Mouse (Mus musculus): Measurements from ENCODE around the gene Gm30191. TPM values are rescaled to one million over a fixed set of nuclear protein-coding genes. Genes with fewer than 3 reads are reported as not detected.
"Not testable (repeated sequence)": the region's sequence is repeated elsewhere in the genome, so short reads cannot be mapped to it uniquely, and the experiment has no call there.

The Gm30191 gene
- polyA plus RNA-seq, 1 experiment from 2014 or later: not detected

DNA sequence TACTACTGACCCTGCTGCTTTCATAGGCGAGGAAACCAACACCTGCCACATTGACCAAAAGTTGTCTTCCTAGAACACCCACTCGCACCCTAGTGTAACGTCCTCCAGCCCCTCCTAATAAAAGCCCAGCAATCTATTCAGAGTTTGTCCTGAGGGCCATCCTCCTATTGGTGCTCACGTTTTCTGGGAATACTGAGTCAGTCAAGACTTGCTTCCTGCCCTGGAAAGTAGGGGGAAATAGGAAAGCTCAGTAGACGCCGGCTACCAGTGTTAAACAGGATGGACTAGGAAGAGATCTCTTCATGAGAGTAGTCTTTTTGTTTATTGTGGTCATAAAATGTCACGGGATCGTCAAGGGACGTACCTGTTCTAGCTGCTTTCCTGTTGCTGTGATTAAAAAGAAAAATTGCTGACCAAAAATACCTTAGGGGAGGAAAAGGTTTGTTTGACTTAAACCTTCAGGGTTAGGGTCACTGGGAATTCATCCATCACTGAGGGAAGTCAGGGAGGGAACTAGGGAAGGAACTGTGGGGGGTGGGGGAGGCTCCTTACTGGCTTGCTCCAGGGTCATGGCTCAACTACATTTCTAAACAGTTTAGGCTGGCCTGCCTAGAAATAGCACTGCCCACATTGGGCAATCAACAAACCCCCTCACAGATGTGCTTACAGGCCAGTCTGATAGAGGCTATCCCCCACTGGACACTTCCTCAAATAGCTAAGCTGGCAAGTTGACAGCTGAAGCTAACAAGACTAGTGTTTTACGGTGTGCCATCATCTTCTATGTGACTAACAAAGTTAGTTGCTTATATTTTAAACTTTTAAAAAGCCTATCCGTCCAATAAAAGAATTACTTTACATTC lies 41.9 kb downstream of the Gm30191 start:
- Histone ChIP-seq H3K27ac (ENCODE audit: low read depth, low read length) (peak overlapping the region; percentile 100), H3K4me2 (ENCODE audit: low read depth, low read length) (peak overlapping the region; percentile 92), H3K36me3 (ENCODE audit: control insufficient read depth, insufficient read depth, low read length) (0 out of 2 replicates have a peak, but pooled peaks cover 5% of the 10 kb centered on the region), H3K27me3 (ENCODE audit: control insufficient read depth, insufficient read depth, low read length) (no peaks in the 10 kb centered on the region), H3K9me3 (ENCODE audit: control insufficient read depth, low read length) (no peaks in the 10 kb centered on the region), H3K4me3 (ENCODE audit: low read depth, low read length) (peak overlapping the region; percentile 99), H3K4me1 (ENCODE audit: control insufficient read depth, insufficient read depth, low read length) (peaks cover 19% of the 10 kb centered on the region), H3K9ac (replicated peaks; ENCODE audit: low read depth, low read length) (peak overlapping the region; percentile 97)
- ATAC-seq (ENCODE audit: low read depth): no peak
- 26% methylated on average over 11 of the region's 11 CpGs for WGBS

DNA sequence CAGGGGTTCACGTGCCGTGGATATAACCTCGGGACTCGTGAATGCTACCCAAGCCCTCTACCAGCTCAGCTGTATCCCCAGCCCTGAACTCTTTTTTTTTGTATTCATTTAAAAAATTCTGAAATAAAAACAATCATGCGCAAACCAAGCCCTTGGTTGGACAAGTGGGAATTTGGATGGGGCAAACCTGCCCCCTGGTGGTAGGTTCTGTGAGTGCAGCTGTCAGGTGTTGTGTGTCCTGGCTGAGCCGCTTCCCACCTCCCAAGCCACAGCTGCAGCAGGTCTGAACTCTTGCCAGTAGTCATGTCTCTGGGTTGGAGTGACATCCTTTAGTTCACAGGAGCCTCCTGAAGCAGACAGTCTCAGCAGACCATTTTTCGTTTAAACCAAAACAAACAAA lies 45.3 kb downstream of the Gm30191 start:
- H3K4me2 ChIP-seq (ENCODE audit: low read depth, low read length): no peak overlapping the region
- H3K27me3 ChIP-seq (ENCODE audit: control insufficient read depth, insufficient read depth, low read length): no peaks in the 10 kb centered on the region
- no peak overlapping the region for H3K4me3 ChIP-seq (ENCODE audit: low read depth, low read length)
- no peak overlapping the region for H3K27ac ChIP-seq (ENCODE audit: low read depth, low read length)
- no peak for ATAC-seq (ENCODE audit: low read depth)
- no peaks in the 10 kb centered on the region for H3K36me3 ChIP-seq (ENCODE audit: control insufficient read depth, insufficient read depth, low read length)
- peaks cover 9% of the 10 kb centered on the region for H3K4me1 ChIP-seq (ENCODE audit: control insufficient read depth, insufficient read depth, low read length)
- no peak overlapping the region for H3K9ac ChIP-seq (replicated peaks; ENCODE audit: low read depth, low read length)
- 24% methylated on average over 7 of the region's 7 CpGs for WGBS
- no peaks in the 10 kb centered on the region for H3K9me3 ChIP-seq (ENCODE audit: control insufficient read depth, low read length)

DNA sequence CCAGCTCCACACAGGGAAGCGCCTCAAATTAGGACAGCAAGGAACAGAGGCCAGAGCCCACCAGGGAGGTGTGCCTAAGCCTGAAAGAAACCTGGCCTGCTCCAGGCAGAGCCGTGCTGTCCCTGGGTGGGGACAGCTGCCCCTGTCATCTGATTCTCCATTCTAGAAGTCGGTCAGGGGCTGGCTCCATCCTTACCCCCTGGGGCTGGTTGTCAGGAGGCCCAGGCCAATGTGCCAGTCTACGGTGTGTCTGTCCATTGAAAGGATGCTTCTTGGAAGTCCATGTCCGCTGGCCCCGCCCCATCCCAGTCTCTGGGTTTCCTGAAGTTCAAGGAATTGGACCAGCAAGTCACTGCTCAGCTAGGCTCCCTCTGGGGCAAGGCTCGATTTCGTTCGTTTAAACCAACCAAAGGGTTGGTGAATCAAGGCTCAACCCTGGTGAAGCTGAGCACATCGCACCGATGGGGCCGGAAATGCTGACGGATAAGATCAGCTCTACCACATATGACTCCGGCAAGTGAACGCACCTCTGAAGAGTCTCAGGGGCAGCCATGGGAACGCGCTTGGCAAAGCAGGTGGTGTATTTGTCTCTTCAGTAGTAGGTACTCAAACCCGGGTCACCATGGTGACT lies 46.4 kb downstream of the Gm30191 start:
- ATAC-seq (ENCODE audit: low read depth): no peak
- no peak overlapping the region for H3K9ac ChIP-seq (replicated peaks; ENCODE audit: low read depth, low read length)
- WGBS: 74% methylated on average over 18 of the region's 18 CpGs
- no peaks in the 10 kb centered on the region for H3K36me3 ChIP-seq (ENCODE audit: control insufficient read depth, insufficient read depth, low read length)
- H3K4me2 ChIP-seq (ENCODE audit: low read depth, low read length): no peak overlapping the region
- no peak overlapping the region for H3K27ac ChIP-seq (ENCODE audit: low read depth, low read length)
- no peaks in the 10 kb centered on the region for H3K9me3 ChIP-seq (ENCODE audit: control insufficient read depth, low read length)
- H3K27me3 ChIP-seq (ENCODE audit: control insufficient read depth, insufficient read depth, low read length): no peaks in the 10 kb centered on the region
- H3K4me3 ChIP-seq (ENCODE audit: low read depth, low read length): no peak overlapping the region
- H3K4me1 ChIP-seq (ENCODE audit: control insufficient read depth, insufficient read depth, low read length): peaks cover 7% of the 10 kb centered on the region

DNA sequence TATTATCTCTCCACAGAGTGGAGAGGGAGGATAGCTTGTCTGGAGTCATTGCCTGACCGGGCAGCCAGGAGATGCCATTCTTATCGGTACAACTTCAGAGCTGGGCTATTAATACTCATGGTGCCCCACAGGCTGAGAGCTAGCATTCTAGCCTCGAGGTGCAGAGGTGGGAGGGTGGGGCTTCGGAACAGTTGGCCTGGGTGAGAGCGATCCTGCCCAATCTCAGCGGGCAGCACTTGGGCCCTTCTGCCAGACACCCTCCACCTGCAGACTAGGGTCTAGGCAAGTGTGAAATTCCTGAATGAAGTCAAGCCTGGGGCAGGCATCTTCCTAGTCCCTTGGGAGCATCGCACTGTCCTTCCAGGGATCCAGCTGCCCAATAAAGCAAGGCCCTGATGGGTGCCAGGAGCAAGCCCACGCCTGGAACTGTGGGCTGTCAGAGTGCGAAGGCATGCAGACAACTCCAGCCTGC lies 47.0 kb downstream of the Gm30191 start:
- 66% methylated on average over 9 of the region's 9 CpGs for WGBS
- no peaks in the 10 kb centered on the region for H3K9me3 ChIP-seq (ENCODE audit: control insufficient read depth, low read length)
- no peak overlapping the region for H3K4me3 ChIP-seq (ENCODE audit: low read depth, low read length)
- no peaks in the 10 kb centered on the region for H3K27me3 ChIP-seq (ENCODE audit: control insufficient read depth, insufficient read depth, low read length)
- H3K9ac ChIP-seq (replicated peaks; ENCODE audit: low read depth, low read length): no peak overlapping the region
- no peak for ATAC-seq (ENCODE audit: low read depth)
- no peak overlapping the region for H3K4me2 ChIP-seq (ENCODE audit: low read depth, low read length)
- no peak overlapping the region for H3K27ac ChIP-seq (ENCODE audit: low read depth, low read length)
- H3K4me1 ChIP-seq (ENCODE audit: control insufficient read depth, insufficient read depth, low read length): peaks cover 3% of the 10 kb centered on the region; the same call in 1 of the 2 replicates
- H3K36me3 ChIP-seq (ENCODE audit: control insufficient read depth, insufficient read depth, low read length): no peaks in the 10 kb centered on the region

DNA sequence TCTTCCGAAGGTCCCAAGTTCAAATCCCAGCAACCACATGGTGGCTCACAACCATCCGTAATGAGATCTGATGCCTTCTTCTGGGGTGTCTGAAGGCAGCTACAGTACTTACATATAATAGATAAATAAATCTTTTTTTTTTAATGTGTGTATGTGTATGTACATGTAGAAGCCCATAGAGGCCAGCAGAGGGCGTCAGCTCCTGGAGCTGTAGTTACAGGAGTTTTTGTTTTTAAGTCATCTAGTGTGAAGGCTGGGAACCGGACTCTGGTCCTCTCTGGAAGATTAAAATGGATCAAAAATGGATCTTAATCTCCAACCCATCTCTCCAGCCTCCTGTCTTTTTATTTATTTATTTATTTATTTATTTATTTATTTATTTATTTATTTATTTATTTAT lies 49.4 kb downstream of the Gm30191 start:
- not testable (repeated sequence) for H3K4me2 ChIP-seq (ENCODE audit: low read depth, low read length); H3K4me3 ChIP-seq (ENCODE audit: low read depth, low read length); H3K4me1 ChIP-seq (ENCODE audit: control insufficient read depth, insufficient read depth, low read length); ATAC-seq (ENCODE audit: low read depth); H3K27me3 ChIP-seq (ENCODE audit: control insufficient read depth, insufficient read depth, low read length); H3K9me3 ChIP-seq (ENCODE audit: control insufficient read depth, low read length); H3K27ac ChIP-seq (ENCODE audit: low read depth, low read length); H3K9ac ChIP-seq (replicated peaks; ENCODE audit: low read depth, low read length); H3K36me3 ChIP-seq (ENCODE audit: control insufficient read depth, insufficient read depth, low read length)
- 83% methylated on average over 4 of the region's 4 CpGs for WGBS

DNA sequence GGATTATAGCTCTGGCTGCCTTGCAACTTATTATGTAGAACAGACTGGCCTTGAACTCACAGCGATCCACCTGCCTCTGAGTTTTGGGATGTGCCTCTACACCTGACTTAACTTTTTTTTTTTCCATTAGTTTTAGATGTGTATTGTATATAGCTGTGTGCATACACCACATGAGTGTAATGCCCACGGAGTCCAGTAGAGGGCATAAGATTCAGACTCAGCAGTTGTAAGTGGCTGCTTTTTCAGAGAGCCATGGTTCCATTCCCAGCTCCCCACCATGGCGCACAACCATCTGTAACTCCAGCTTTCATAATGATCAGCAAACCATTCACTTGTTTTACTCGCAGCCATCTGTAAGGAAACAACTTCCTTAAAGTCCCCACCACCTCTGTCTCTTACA lies 49.8 kb downstream of the Gm30191 start:
- no peak overlapping the region for H3K4me2 ChIP-seq (ENCODE audit: low read depth, low read length)
- H3K9ac ChIP-seq (replicated peaks; ENCODE audit: low read depth, low read length): no peak overlapping the region
- H3K9me3 ChIP-seq (ENCODE audit: control insufficient read depth, low read length): no peaks in the 10 kb centered on the region
- H3K4me1 ChIP-seq (ENCODE audit: control insufficient read depth, insufficient read depth, low read length): no peaks in the 10 kb centered on the region
- no peaks in the 10 kb centered on the region for H3K27me3 ChIP-seq (ENCODE audit: control insufficient read depth, insufficient read depth, low read length)
- H3K4me3 ChIP-seq (ENCODE audit: low read depth, low read length): no peak overlapping the region
- no peaks in the 10 kb centered on the region for H3K36me3 ChIP-seq (ENCODE audit: control insufficient read depth, insufficient read depth, low read length)
- no peak for ATAC-seq (ENCODE audit: low read depth)
- 85% methylated on average over 4 of the region's 4 CpGs for WGBS
- H3K27ac ChIP-seq (ENCODE audit: low read depth, low read length): no peak overlapping the region

DNA sequence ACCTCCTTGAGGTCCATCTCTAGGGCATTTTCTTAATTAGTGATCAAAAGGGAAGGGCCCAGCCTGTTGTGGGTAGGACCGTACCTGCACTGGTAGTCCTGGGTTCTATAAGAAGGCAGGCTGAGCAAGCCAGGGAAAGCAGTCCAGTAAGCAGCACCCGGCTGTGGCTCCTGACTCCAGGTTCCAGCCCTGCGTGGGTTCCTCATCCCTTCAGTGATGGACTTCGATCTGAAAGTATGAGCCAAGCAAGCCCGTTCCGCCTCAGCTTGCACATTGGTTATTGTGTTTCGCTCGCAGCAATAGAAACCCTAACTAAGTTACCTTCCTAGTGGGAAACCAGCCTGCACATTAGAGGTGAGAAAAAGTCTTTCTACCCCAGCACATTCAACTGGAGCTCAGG lies 50.6 kb downstream of the Gm30191 start:
- no peaks in the 10 kb centered on the region for H3K4me1 ChIP-seq (ENCODE audit: control insufficient read depth, insufficient read depth, low read length)
- H3K4me3 ChIP-seq (ENCODE audit: low read depth, low read length): no peak overlapping the region
- no peak for ATAC-seq (ENCODE audit: low read depth)
- H3K4me2 ChIP-seq (ENCODE audit: low read depth, low read length): no peak overlapping the region
- no peak overlapping the region for H3K27ac ChIP-seq (ENCODE audit: low read depth, low read length)
- no peaks in the 10 kb centered on the region for H3K36me3 ChIP-seq (ENCODE audit: control insufficient read depth, insufficient read depth, low read length)
- 83% methylated on average over 8 of the region's 8 CpGs for WGBS
- no peaks in the 10 kb centered on the region for H3K27me3 ChIP-seq (ENCODE audit: control insufficient read depth, insufficient read depth, low read length)
- H3K9ac ChIP-seq (replicated peaks; ENCODE audit: low read depth, low read length): no peak overlapping the region
- H3K9me3 ChIP-seq (ENCODE audit: control insufficient read depth, low read length): no peaks in the 10 kb centered on the region

DNA sequence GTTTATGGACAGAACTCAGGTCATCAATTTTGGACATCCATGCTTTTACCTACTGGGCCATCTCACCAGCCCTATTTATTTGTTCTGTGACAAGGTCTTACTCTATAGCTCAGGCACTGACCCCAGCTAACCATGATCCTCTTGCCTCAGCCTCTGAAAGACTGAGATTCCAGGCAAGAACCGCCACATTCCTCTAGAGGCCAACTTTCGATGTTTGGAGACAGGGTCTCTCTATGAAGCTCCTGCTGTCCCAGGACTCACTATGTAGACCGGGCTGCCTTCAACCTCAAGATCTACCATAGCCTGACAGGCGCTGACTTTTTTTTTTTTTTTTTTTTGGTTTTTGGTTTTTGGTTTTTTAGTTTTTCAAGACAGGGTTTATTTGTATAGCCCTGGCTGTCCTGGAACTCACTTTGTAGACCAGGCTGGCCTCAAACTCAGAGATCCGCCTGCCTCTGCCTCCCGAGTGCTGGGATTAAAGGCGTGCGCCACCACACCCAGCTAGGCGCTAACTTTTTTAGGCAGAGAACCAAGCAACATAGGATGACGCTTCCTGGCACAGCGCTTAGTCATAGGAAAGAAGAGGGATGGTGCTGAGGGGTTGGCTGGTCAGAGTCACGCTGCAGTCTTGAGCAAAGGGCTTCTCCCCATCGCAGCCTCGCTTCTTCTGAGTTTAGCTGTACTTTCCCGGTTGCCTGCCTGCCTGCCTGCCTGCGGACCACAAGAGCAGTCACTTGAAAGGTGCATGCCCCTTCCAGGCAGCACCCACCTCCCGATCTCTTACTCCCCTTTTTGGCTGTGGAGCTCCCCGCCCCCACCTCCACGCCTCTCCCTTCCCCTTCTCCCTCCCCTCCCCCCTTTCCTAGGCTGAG lies 52.1 kb downstream of the Gm30191 start:
- ATAC-seq (ENCODE audit: low read depth): no peak
- H3K9ac ChIP-seq (replicated peaks; ENCODE audit: low read depth, low read length): no peak overlapping the region
- H3K4me1 ChIP-seq (ENCODE audit: control insufficient read depth, insufficient read depth, low read length): no peaks in the 10 kb centered on the region
- H3K9me3 ChIP-seq (ENCODE audit: control insufficient read depth, low read length): no peaks in the 10 kb centered on the region
- WGBS: 77% methylated on average over 19 of the region's 19 CpGs
- H3K36me3 ChIP-seq (ENCODE audit: control insufficient read depth, insufficient read depth, low read length): no peaks in the 10 kb centered on the region
- H3K4me2 ChIP-seq (ENCODE audit: low read depth, low read length): no peak overlapping the region
- no peak overlapping the region for H3K4me3 ChIP-seq (ENCODE audit: low read depth, low read length)
- H3K27me3 ChIP-seq (ENCODE audit: control insufficient read depth, insufficient read depth, low read length): no peaks in the 10 kb centered on the region
- H3K27ac ChIP-seq (ENCODE audit: low read depth, low read length): no peak overlapping the region

DNA sequence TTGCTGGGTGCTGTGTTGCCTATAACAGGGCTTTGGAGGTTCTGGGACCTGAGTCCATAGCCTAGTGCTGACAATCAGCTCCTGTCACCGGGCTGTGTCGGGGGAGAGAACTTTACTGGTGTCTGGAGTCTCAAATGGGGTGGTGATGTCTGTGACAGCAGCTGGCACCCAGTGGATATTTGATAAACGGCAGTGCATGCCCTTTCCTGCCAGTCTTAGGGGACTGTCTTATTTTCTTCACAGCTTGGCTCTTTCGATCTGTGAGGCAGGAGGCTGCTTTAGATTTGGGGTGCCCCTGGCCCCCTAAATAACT lies 52.7 kb downstream of the Gm30191 start:
- Histone ChIP-seq H3K27ac (ENCODE audit: low read depth, low read length) (no peak overlapping the region), H3K27me3 (ENCODE audit: control insufficient read depth, insufficient read depth, low read length) (no peaks in the 10 kb centered on the region), H3K4me2 (ENCODE audit: low read depth, low read length) (no peak overlapping the region), H3K4me1 (ENCODE audit: control insufficient read depth, insufficient read depth, low read length) (no peaks in the 10 kb centered on the region), H3K4me3 (ENCODE audit: low read depth, low read length) (no peak overlapping the region), H3K36me3 (ENCODE audit: control insufficient read depth, insufficient read depth, low read length) (no peaks in the 10 kb centered on the region), H3K9me3 (ENCODE audit: control insufficient read depth, low read length) (no peaks in the 10 kb centered on the region), H3K9ac (replicated peaks; ENCODE audit: low read depth, low read length) (no peak overlapping the region)
- no peak for ATAC-seq (ENCODE audit: low read depth)
- 65% methylated on average over 4 of the region's 4 CpGs for WGBS
